Mouse (Mus musculus): ENCODE results near the gene Mlx.

GRCm38 (mm10) chr11:101081659-101082058 lies 5.4 kb upstream of the Mlx start:
- TF ChIP-seq CTCF (IDR thresholded peaks at IDR 0.05; ENCODE audit: low read depth, low read length) (no peak), POLR2A (IDR thresholded peaks at IDR 0.05; ENCODE audit: borderline replicate concordance, low read depth, low read length) (no peak)

Data from bone marrow macrophage, adult 2 months (primary cell).